Mouse (Mus musculus) neutrophil, adult 5-6 weeks (primary cell): ENCODE results near the gene Colgalt1. TPM values are rescaled to one million over a fixed set of nuclear protein-coding genes. Genes with fewer than 3 reads are reported as not detected.
A peak's percentile ranks its signal among the peaks of the same experiment; 100 is the strongest.

Experiments
- ATAC-seq: fragments of 151-379, 151-347 bp; 2 replicates; pipeline ENCODE4 v1.8.0; 2017; ENCODE audit warnings: mild to moderate bottlenecking, moderate TSS enrichment; ENCODE audit not compliant: insufficient number of reproducible peaks, poor library complexity, low FRiP score, severe bottlenecking; ENCODE audit errors: extremely low read depth
- total RNA-seq: library from RNA; stranded (forward); fragments of 200-1000 nt; gene quantifications from 2 replicates; pipeline ENCODE4 v1.2.3, GENCODE M21; 2017

Gene Colgalt1
- total RNA-seq, 1 experiment from 2014 or later, result 92.2 TPM

GRCm38 (mm10) chr8:71659751-71660150, 49.0 kb downstream of the Colgalt1 start:
- no peak for ATAC-seq

DNA sequence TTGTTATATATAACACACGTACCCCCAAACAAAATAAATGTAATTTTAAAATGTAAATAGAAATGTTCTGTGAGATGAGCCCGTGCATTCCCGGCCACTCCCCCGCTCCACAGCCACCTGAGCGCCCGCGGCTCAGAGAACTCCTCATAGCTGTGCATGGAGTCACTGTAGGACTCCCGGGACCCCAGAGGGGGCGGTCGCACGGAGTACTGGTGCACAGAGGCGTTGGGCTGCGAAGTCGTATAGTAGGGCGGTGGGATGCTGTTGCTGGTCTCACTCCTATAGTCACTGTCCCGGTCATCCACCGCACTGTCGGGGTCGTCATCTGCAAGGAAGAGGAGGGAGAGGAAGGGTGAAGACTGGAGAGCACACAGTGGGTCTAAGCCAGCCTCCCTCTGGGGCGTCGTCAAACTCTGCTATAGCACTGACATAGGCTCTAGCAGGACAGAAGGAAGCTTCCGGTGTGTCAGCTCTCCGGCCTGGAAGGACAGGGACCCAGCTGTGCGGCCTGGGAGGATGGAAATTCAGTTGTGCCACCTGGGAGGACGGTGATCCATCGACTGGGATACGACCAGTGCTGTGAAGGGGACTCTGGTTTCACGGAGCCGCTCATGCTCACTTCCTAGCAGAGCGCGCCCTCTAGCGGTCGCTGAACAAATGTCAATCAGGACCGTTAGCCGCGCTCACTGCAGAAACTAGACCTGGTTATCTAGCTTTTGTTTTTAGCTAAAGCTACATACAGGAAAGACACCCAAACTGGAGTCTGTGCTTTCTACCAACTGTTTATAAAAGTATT, 49.7 kb downstream of the Colgalt1 start:
- peak; percentile 65 for ATAC-seq

DNA sequence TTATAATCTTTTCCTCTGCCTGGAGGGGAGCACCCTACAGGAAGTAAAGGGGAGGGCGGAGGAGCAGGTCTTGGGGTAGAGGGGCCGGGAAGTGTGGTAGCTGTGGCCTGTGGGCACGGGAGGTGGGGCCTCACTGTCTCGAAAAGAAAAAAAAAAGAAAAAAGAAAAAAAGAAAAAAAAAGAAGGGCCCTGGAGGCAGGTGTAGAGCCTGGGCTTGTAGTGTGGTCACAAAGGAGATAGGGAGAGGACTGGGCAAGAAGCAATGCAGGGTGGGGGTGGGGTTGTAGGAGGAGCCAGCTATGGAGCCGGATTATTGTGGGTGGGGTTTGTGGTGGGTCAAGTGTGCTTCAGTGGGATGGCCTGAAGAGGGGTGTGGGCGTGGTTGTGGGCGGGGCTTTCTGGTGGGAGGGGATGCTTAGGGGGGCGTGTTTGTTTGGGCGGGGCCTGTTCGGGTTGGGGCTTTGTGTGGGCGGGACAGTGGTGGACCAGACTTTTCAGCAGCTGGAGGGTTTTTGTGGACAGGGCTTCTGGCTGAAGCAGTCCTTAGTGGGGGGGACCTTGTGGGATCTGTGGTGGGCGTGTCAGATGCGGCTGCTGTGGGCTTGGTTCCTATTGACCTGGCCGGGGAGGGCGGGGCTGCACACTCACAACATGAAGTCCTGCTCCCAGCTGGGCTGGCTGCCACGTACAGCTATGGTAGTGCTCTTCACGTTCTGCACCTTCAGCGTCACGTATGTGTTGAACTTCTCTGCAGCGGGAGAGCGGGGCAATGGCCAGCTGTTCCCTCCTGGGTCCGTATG, 54.7 kb downstream of the Colgalt1 start:
- no peak for ATAC-seq

GRCm38 (mm10) chr8:71666855-71667254, 56.1 kb downstream of the Colgalt1 start:
- ATAC-seq, result no peak

GRCm38 (mm10) chr8:71667256-71667655, 56.5 kb downstream of the Colgalt1 start:
- ATAC-seq, result no peak

- ATAC-seq, result peak; percentile 54; the same call in 1 of the 2 replicates
These were observed 57.6 kb downstream of the Colgalt1 start for GRCm38 (mm10) chr8:71668220-71668975.

GRCm38 (mm10) chr8:71670198-71670597, 59.4 kb downstream of the Colgalt1 start:
- no peak for ATAC-seq

DNA sequence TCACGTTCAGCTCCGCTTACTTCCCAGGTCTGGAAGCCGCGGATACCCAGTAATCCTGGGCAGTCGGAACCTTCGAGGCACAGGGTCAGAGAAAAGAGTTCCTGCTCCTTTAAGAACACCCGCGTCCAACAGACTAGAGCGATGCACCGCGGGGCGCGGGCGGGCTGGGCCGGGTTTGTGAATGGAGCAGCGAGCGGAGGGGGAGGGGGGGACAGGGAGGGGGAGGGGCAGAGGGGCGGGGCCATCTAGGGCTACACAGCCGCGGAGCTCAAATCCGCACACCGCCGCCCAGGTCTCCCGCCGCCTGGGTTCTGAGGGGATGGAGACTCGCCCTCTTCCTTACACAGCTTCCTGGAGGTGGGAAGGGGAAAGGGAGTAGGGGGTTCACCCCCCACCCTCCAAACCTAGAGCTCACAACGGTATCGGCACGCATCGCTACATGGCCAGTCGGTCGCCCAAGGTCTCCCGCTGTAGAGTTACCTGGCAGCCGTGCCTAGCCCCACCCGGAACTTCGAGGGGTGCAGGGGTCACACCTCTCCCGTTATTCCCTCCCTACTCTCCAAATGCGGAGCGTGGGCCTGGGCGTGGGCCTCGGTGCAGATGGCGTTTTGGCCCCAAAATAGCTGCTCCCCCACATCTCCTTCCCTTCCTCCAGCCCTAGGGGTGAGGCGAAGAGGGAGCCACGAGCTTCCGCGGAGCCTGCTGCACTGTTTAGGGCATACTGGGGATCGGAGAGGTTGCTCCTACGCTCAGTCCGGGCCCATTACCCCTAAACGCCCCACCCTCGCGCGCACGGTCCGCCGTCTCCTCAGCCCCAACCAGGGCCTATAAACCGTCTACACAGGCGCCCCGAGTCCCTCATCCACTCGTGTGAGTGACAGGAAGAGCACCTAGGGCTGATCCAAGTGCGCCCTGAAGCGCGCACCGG, 60.1 kb downstream of the Colgalt1 start:
- no peak for ATAC-seq

DNA sequence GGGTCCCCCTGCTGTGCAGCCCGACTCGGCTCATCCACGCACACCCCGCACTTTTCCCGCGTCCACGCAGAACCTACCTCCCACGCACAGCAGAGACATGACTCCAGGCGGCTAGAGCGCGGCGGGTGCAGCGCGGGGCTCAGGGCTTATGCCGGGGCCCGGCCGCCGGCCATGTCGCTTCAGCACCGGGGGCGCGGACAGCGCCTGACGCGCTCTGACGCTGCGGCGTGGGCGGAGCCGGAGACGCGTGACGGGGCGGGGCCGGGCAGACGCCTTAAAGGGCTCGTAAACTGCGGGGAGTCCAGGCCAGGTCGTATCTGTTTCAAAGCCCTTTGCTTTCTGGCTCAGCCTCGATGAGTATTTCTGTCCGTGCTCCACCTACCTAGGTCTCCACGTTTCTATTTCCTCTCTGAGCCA, 60.8 kb downstream of the Colgalt1 start, which contains the start of gene Unc13a:
Gene Unc13a (minus strand): TSS at position 209 of the 417 bp plus-strand sequence.
- ATAC-seq, result peak; percentile 62

- ATAC-seq, result no peak
These were observed 61.5 kb downstream of the Colgalt1 start for GRCm38 (mm10) chr8:71672168-71672735.

- ATAC-seq, result no peak
These were observed 63.3 kb downstream of the Colgalt1 start for GRCm38 (mm10) chr8:71674071-71674470.

Other genes with a start within 250 kb of the Colgalt1 start
- 160 and 172 TPM in 2 replicates for gene Use1, start 244.2 kb upstream of the Colgalt1 start, total RNA-seq
- 31.3 and 46.7 TPM in 2 replicates for gene Ocel1, start 239.7 kb upstream of the Colgalt1 start, total RNA-seq
- 8.6 and 9.2 TPM in 2 replicates for gene Nr2f6, start 229.0 kb upstream of the Colgalt1 start, total RNA-seq
- gene Ushbp1, start 215.2 kb upstream of the Colgalt1 start, total RNA-seq, result not detected in 2 replicates
- 57.7 and 63.6 TPM in 2 replicates for gene Babam1, start 214.1 kb upstream of the Colgalt1 start, total RNA-seq
- 0.61 TPM in 1 of 2 replicates, not detected in the other for gene Ankle1, start 205.0 kb upstream of the Colgalt1 start, total RNA-seq
- gene Abhd8, start 147.3 kb upstream of the Colgalt1 start, total RNA-seq, result 7.8 and 11.0 TPM in 2 replicates
- 18.0 and 19.5 TPM in 2 replicates for gene Mrpl34, start 146.0 kb upstream of the Colgalt1 start, total RNA-seq
- 29.2 and 34.6 TPM in 2 replicates for gene Dda1, start 141.8 kb upstream of the Colgalt1 start, total RNA-seq
- 6.1 and 8.5 TPM in 2 replicates for gene Ano8, start 125.0 kb upstream of the Colgalt1 start, total RNA-seq
- gene Gtpbp3, start 122.9 kb upstream of the Colgalt1 start, total RNA-seq, result 15.2 and 19.7 TPM in 2 replicates
- gene Plvap, start 99.2 kb upstream of the Colgalt1 start, total RNA-seq, result not detected in 2 replicates
- gene Ccdc194, start 85.3 kb upstream of the Colgalt1 start, total RNA-seq, result not detected in 2 replicates
- 7.6 and 18.4 TPM in 2 replicates for gene Bst2, start 73.5 kb upstream of the Colgalt1 start, total RNA-seq
- gene Mvb12a, start 68.1 kb upstream of the Colgalt1 start, total RNA-seq, result 35.4 and 39.8 TPM in 2 replicates
- gene Tmem221, start 52.1 kb upstream of the Colgalt1 start, total RNA-seq, result 0.25 and 0.58 TPM in 2 replicates
- not detected in 2 replicates for gene Nxnl1, start 44.4 kb upstream of the Colgalt1 start, total RNA-seq
- gene Slc27a1, start 42.1 kb upstream of the Colgalt1 start, total RNA-seq, result 3.4 and 5.7 TPM in 2 replicates
- gene Pgls, start 18.8 kb upstream of the Colgalt1 start, total RNA-seq, result 45.6 and 55.1 TPM in 2 replicates
- 94.7 and 127 TPM in 2 replicates for gene Fam129c, start 13.3 kb upstream of the Colgalt1 start, total RNA-seq
- gene Unc13a, start 60.8 kb downstream of the Colgalt1 start, total RNA-seq, result 0.12 TPM in 2 replicates
- 19.0 and 25.7 TPM in 2 replicates for gene Jak3, start 65.3 kb downstream of the Colgalt1 start, total RNA-seq
- 4.5 and 10.0 TPM in 2 replicates for gene Insl3, start 78.2 kb downstream of the Colgalt1 start, total RNA-seq
- gene B3gnt3, start 90.8 kb downstream of the Colgalt1 start, total RNA-seq, result 0.58 and 0.86 TPM in 2 replicates
- 78.8 and 80.4 TPM in 2 replicates for gene Fcho1, start 114.7 kb downstream of the Colgalt1 start, total RNA-seq